Mouse (Mus musculus) heart, embryonic 13.5 days (tissue): ENCODE data around the gene Pla2g3. TPM values are rescaled to one million over a fixed set of nuclear protein-coding genes. Genes with fewer than 3 reads are reported as not detected.

Experiments used
- polyA plus RNA-seq: library from polyadenylated mRNA; unstranded; fragments of >200 nt; fragmentation: Nextera tagmentation; extraction: Ambion mirVana; gene quantifications from 2 replicates; pipeline ENCODE4 v1.2.1, GENCODE M21; 2015

The Pla2g3 gene
- polyA plus RNA-seq, 1 experiment from 2014 or later = 0.16 TPM

Other genes with a start within 250 kb of the Pla2g3 start
- 159 and 171 TPM in 2 replicates for gene Drg1, start 221.9 kb upstream of the Pla2g3 start, polyA plus RNA-seq
- gene Patz1, start 199.4 kb upstream of the Pla2g3 start, polyA plus RNA-seq = 22.7 and 24.4 TPM in 2 replicates
- 19.0 and 25.9 TPM in 2 replicates for gene Pik3ip1, start 157.9 kb upstream of the Pla2g3 start, polyA plus RNA-seq
- 50.4 and 58.3 TPM in 2 replicates for gene Limk2, start 79.1 kb upstream of the Pla2g3 start, polyA plus RNA-seq
- 24.7 and 25.6 TPM in 2 replicates for gene Rnf185, start 35.9 kb upstream of the Pla2g3 start, polyA plus RNA-seq
- 9.0 and 10.0 TPM in 2 replicates for gene Inpp5j, start 16.5 kb downstream of the Pla2g3 start, polyA plus RNA-seq
- 128 and 130 TPM in 2 replicates for gene Selenom, start 26.4 kb downstream of the Pla2g3 start, polyA plus RNA-seq
- 77.1 and 79.5 TPM in 2 replicates for gene Smtn, start 52.3 kb downstream of the Pla2g3 start, polyA plus RNA-seq
- gene Morc2a, start 160.9 kb downstream of the Pla2g3 start, polyA plus RNA-seq = 18.0 and 20.4 TPM in 2 replicates